Mouse (Mus musculus) midbrain, postnatal 0 days (tissue): ENCODE measurements around the gene H2al2a. TPM values are rescaled to one million over a fixed set of nuclear protein-coding genes. Genes with fewer than 3 reads are reported as not detected.

Experiments used
- ATAC-seq: fragments of 200-750 bp; cut with Nextera tagmentation; 2 replicates; pipeline ENCODE4 v1.8.0; 2017; ENCODE audit warnings: moderate number of reproducible peaks, mild to moderate bottlenecking, moderate TSS enrichment, moderate library complexity; ENCODE audit not compliant: low FRiP score
- DNase-seq: peaks from one replicate; pipeline ENCODE4 v3.0.0-alpha.2; 2015; ENCODE audit warnings: low spot score
- H3K27ac ChIP-seq: fragments of 300-500 bp; sonication (generic); 2 replicates; pipeline ENCODE4 v1.5.1; 2014; ENCODE audit warnings: low read depth, mild to moderate bottlenecking, low read length, mixed read lengths
- H3K27me3 ChIP-seq: fragments of 300-500 bp; sonication (generic); 2 replicates; pipeline ENCODE4 v1.6.1; 2014; ENCODE audit warnings: low read length, control low read depth, mixed read lengths; ENCODE audit not compliant: insufficient read depth
- H3K36me3 ChIP-seq: fragments of 300-500 bp; sonication (generic); 2 replicates; pipeline ENCODE4 v1.6.1; 2014; ENCODE audit warnings: low read length, control low read depth, mixed read lengths; ENCODE audit not compliant: insufficient read depth
- H3K4me1 ChIP-seq: fragments of 300-500 bp; sonication (generic); 2 replicates; pipeline ENCODE4 v1.6.1; 2014; ENCODE audit warnings: mild to moderate bottlenecking, control low read depth, antibody characterized with exemption, low read length, mixed read lengths; ENCODE audit not compliant: insufficient read depth
- H3K4me2 ChIP-seq: fragments of 300-500 bp; sonication (generic); 2 replicates; pipeline ENCODE4 v1.6.1; 2014; ENCODE audit warnings: low read depth, mild to moderate bottlenecking, low read length, mixed read lengths; ENCODE audit not compliant: poor library complexity, severe bottlenecking
- H3K4me3 ChIP-seq: fragments of 300-500 bp; sonication (generic); 2 replicates; pipeline ENCODE4 v1.5.1; 2014; ENCODE audit warnings: low read depth, mild to moderate bottlenecking, low read length, moderate library complexity
- H3K9ac ChIP-seq: fragments of 300-500 bp; sonication (generic); replicated peaks from 2 replicates; pipeline ENCODE4 v1.6.1; 2014; ENCODE audit warnings: mild to moderate bottlenecking, low read length, moderate library complexity, mixed read lengths; ENCODE audit not compliant: poor library complexity, severe bottlenecking
- H3K9me3 ChIP-seq: fragments of 300-500 bp; sonication (generic); 2 replicates; pipeline ENCODE4 v1.6.1; 2016; ENCODE audit warnings: low read length, control low read depth
- CTCF ChIP-seq: IDR thresholded peaks from 2 replicates; pipeline ENCODE4 v1.5.1; 2016; ENCODE audit warnings: antibody characterized with exemption, mild to moderate bottlenecking
- WGBS: fragments of 180-500 bp; shearing (Covaris S2); extraction: QIAGEN DNeasy Blood & Tissue Kit; methylation state at CpG from one replicate; pipeline ENCODE4 v1.1.7; 2014; 5-methylcytosine and 5-hydroxymethylcytosine counted together
- polyA plus RNA-seq: library from polyadenylated mRNA; unstranded; fragments of >200 nt; fragmentation: Nextera tagmentation; extraction: Ambion mirVana; gene quantifications from 2 replicates; pipeline ENCODE4 v1.2.1, GENCODE M21; 2015
- total RNA-seq: library from RNA; depleted of rRNA; stranded (reverse); fragments of >200 nt; gene quantifications from 2 replicates; pipeline ENCODE4 v1.2.3, GENCODE M21; 2014

H2al2a gene
- total and polyA plus RNA-seq, 2 experiments from 2014 or later: not detected

- H3K4me1 ChIP-seq: no peaks in the 10 kb centered on the region
- H3K27ac ChIP-seq: no peak overlapping the region
- H3K36me3 ChIP-seq: no peaks in the 10 kb centered on the region
- TF ChIP-seq CTCF: no peak
- H3K27me3 ChIP-seq: no peaks in the 10 kb centered on the region
- no peak for ATAC-seq
- DNase-seq: no peak
- no peaks in the 10 kb centered on the region for H3K9me3 ChIP-seq
- H3K4me3 ChIP-seq: no peak overlapping the region
- WGBS: 74% methylated on average over 4 of the region's 4 CpGs
- no peak overlapping the region for H3K4me2 ChIP-seq
- no peak overlapping the region for H3K9ac ChIP-seq
Observed at GRCm38 (mm10) chr2:17975601-17976327, 21.0 kb downstream of the H2al2a start.

- no peak overlapping the region for H3K4me2 ChIP-seq
- no peaks in the 10 kb centered on the region for H3K27me3 ChIP-seq
- H3K27ac ChIP-seq: no peak overlapping the region
- H3K36me3 ChIP-seq: no peaks in the 10 kb centered on the region
- ATAC-seq (no peak), DNase-seq (no peak)
- no peaks in the 10 kb centered on the region for H3K9me3 ChIP-seq
- TF ChIP-seq CTCF: no peak
- no peaks in the 10 kb centered on the region for H3K4me1 ChIP-seq
- 54% methylated on average over 2 of the region's 2 CpGs for WGBS
- H3K9ac ChIP-seq: no peak overlapping the region
- no peak overlapping the region for H3K4me3 ChIP-seq
Observed at GRCm38 (mm10) chr2:17973868-17974440, 22.8 kb downstream of the H2al2a start.

DNA sequence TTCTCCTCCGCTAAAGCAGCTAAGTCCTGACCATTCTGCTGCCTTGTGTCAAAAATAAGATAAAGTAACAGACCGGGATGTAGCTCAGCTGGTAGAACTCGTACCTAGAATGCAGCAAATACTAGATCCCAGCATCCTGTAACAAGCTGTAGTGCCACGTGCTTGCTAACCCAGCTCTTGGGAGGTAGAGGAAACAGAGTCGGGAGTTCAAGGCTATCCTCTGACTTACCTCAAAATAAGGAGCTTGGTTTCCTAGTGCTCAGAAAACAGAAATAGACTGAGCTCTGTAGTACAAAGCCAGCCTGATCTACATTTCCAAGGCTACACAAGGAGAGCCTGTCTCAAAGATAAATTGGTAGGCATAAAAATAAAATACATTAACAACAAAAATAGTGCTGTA, 23.5 kb downstream of the H2al2a start:
- no peaks in the 10 kb centered on the region for H3K36me3 ChIP-seq
- no peaks in the 10 kb centered on the region for H3K4me1 ChIP-seq
- no peak overlapping the region for H3K27ac ChIP-seq
- H3K4me3 ChIP-seq: no peak overlapping the region
- no peak for TF ChIP-seq CTCF
- no peak overlapping the region for H3K4me2 ChIP-seq
- no peaks in the 10 kb centered on the region for H3K27me3 ChIP-seq
- WGBS: 88% methylated on average over 5 of the region's 5 CpGs
- DNase-seq (no peak), ATAC-seq (no peak)
- H3K9ac ChIP-seq: no peak overlapping the region
- H3K9me3 ChIP-seq: no peaks in the 10 kb centered on the region

DNA sequence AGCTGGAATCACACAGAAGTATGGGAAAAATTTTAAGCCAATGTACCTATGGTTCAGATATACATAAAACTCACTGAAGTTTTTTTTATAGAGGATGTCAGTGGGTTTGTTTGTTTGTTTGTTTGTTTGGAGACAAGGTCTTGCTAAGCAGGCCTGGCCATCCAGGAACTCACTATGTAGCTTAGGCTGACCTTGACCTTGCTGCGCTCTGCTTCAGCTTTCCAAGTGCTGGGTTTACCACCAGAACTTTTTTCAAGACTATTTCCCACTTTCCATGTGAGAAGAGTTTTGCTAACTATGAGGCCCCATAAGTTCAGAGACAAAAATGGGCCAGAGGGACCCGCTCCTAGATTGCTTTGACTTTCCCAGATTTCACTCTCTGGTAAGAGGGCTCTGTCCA, 23.9 kb downstream of the H2al2a start:
- Histone ChIP-seq H3K27me3 (no peaks in the 10 kb centered on the region), H3K9me3 (no peaks in the 10 kb centered on the region), H3K36me3 (no peaks in the 10 kb centered on the region), H3K4me2 (no peak overlapping the region), H3K4me1 (no peaks in the 10 kb centered on the region), H3K4me3 (no peak overlapping the region), H3K27ac (no peak overlapping the region), H3K9ac (no peak overlapping the region)
- WGBS: 95% methylated on average over 2 of the region's 2 CpGs
- no peak for TF ChIP-seq CTCF
- no peak for DNase-seq
- no peak for ATAC-seq

DNA sequence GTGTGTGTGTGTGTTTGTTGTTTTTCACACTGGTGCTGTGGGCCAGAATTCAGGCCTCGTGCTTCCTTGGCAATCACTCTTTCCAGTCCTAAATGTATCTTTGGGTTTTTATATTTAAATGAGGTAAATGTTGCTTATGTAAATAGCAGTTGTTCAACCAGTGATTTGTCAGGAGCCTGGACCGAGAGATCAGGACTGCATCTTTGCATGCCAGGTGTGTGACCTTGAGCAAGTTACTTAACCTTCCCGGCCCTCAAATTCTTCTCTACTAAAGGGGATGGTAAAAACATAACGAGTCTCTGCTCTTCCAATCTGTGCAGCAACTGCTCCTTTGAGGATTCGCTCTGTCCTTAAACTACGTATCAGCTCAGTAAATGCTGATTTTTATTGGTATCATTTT, 25.4 kb downstream of the H2al2a start:
- H3K4me2 ChIP-seq: no peak overlapping the region
- H3K9me3 ChIP-seq: no peaks in the 10 kb centered on the region
- no peak for ATAC-seq
- no peak overlapping the region for H3K27ac ChIP-seq
- H3K27me3 ChIP-seq: no peaks in the 10 kb centered on the region
- H3K4me3 ChIP-seq: no peak overlapping the region
- H3K4me1 ChIP-seq: no peaks in the 10 kb centered on the region
- no peak overlapping the region for H3K9ac ChIP-seq
- WGBS: 68% methylated on average over 6 of the region's 6 CpGs
- H3K36me3 ChIP-seq: no peaks in the 10 kb centered on the region
- TF ChIP-seq CTCF: no peak
- no peak for DNase-seq

DNA sequence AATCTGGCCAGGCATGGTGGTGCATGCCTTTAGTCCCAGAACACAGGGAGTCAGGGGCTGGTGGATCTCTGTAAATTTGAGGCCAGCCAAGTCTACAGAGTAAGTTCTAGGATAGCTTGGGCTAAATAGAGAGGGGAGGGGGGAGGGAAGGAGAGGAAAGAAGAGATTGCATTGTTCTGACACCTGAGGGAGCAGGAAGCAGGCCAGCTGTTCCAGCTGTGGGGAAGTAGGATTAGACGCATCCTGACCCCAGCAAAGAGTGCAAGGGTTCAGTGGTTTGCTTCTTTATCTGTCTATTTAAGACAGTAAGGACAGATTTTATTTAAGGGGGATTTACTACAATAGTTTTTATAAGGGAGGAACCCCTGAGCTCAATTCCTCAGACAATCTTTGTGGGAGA, 26.1 kb downstream of the H2al2a start:
- no peak for TF ChIP-seq CTCF
- Histone ChIP-seq H3K4me1 (no peaks in the 10 kb centered on the region), H3K9me3 (no peaks in the 10 kb centered on the region), H3K36me3 (no peaks in the 10 kb centered on the region), H3K4me2 (no peak overlapping the region), H3K4me3 (no peak overlapping the region), H3K9ac (no peak overlapping the region), H3K27me3 (no peaks in the 10 kb centered on the region), H3K27ac (no peak overlapping the region)
- ATAC-seq (no peak), DNase-seq (no peak)
- 63% methylated on average over 1 of the region's 1 CpGs for WGBS
